Mouse (Mus musculus): ENCODE measurements around the gene Hic1. TPM values are rescaled to one million over a fixed set of nuclear protein-coding genes. Genes with fewer than 3 reads are reported as not detected.

Hic1 gene
- polyA plus RNA-seq, 1 experiment from 2014 or later: 16.2 TPM

DNA sequence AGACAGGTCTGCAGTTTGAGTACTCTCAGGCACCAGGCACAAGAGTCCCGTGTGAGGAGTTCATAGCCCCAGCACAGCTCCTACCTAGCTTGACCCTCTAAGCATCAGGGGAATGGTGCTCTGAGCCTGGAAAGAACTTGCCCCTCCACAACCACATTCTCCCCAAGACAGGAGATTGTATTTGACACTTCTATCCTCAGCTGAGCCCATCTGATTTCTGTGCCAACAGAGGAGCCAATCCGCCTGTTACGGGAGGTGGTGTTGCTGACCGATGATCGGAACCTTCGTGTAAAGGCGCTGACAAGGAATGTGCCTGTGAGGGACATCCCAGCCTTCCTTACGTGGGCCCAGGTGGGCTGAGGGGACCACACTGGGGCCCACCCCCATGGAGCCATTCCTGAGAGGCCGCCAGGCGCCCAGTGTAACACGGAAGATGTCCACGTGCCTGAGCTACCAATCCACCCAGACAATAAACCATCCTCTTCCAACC, 6.7 kb downstream of the Hic1 start:
- Histone ChIP-seq H3K36me3 (ENCODE audit: insufficient read depth, low read length) (peaks cover 40% of the 10 kb centered on the region), H3K27ac (ENCODE audit: low read length) (peak overlapping the region; percentile 92), H3K4me1 (ENCODE audit: insufficient read depth, low read length) (peaks cover 50% of the 10 kb centered on the region), H3K4me2 (replicated peaks; ENCODE audit: low read depth, low read length) (peak overlapping the region; percentile 90), H3K9me3 (ENCODE audit: low read length) (no peaks in the 10 kb centered on the region), H3K4me3 (ENCODE audit: low read length) (no peak overlapping the region), H3K9ac (replicated peaks; ENCODE audit: low read length) (0 out of 2 replicates have a peak overlapping the region, but pooled peaks have one; percentile 29), H3K27me3 (ENCODE audit: insufficient read depth, low read length) (peaks cover 30% of the 10 kb centered on the region)
- WGBS: 74% methylated on average over 12 of the region's 12 CpGs
- ATAC-seq (ENCODE audit: low FRiP score, low TSS enrichment): no peak

DNA sequence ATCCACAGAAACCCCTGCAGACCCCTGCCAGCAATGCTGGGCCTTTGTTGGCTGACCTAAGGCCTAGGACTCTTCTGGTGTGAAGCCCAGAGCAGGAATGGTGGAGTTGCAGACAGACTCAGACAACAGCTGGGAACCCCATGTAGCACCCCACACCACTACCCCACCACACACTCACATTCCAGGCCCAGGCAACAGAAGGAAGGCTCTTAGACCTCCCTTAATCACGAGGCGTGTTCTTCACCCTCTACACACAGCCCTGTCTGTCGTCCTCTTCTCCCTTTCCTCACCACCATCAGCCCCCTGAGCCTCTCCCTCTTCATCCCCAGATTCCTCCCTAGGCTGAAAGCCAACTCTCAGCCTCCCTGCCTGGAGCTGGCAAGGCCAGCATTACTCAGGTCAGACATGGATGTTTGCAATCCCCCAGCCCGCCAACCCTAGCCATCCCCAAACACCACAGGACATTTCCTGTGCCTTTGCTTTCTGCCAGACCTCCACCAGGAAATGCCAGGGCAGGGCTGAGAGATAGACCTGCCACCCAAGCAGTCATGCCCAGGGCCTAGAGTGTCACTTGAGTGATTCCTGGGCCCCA, 7.8 kb downstream of the Hic1 start:
- no peaks in the 10 kb centered on the region for H3K9me3 ChIP-seq (ENCODE audit: low read length)
- peak overlapping the region; percentile 79 for H3K27ac ChIP-seq (ENCODE audit: low read length)
- H3K4me2 ChIP-seq (replicated peaks; ENCODE audit: low read depth, low read length): no peak overlapping the region
- no peak overlapping the region for H3K4me3 ChIP-seq (ENCODE audit: low read length)
- peaks cover 40% of the 10 kb centered on the region for H3K36me3 ChIP-seq (ENCODE audit: insufficient read depth, low read length)
- no peak for ATAC-seq (ENCODE audit: low FRiP score, low TSS enrichment)
- H3K4me1 ChIP-seq (ENCODE audit: insufficient read depth, low read length): peaks cover 49% of the 10 kb centered on the region
- peaks cover 23% of the 10 kb centered on the region for H3K27me3 ChIP-seq (ENCODE audit: insufficient read depth, low read length)
- peak overlapping the region; percentile 30 for H3K9ac ChIP-seq (replicated peaks; ENCODE audit: low read length)
- 63% methylated on average over 4 of the region's 4 CpGs for WGBS

DNA sequence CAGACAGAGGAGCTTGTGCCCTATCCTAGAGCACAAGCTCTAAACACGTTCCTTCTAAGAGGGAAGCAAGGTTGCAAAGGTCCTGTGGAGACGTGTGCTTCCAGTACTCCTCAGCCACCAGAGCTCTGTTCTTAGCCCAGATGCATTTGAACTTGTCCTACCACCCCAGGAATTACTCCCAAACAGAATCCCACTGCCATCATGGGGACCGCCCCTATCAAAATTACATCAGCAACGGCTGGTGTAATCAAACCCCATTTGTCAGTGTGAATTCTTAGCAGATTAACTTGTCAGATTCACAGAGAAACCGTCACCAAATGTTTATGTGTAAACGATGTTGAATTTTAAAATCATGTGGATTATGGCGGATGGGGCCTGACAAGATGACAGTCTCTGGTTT, 8.4 kb downstream of the Hic1 start:
- H3K27ac ChIP-seq (ENCODE audit: low read length): peak overlapping the region; percentile 79
- H3K4me1 ChIP-seq (ENCODE audit: insufficient read depth, low read length): peaks cover 49% of the 10 kb centered on the region
- ATAC-seq (ENCODE audit: low FRiP score, low TSS enrichment): no peak
- peaks cover 37% of the 10 kb centered on the region for H3K36me3 ChIP-seq (ENCODE audit: insufficient read depth, low read length)
- no peak overlapping the region for H3K4me2 ChIP-seq (replicated peaks; ENCODE audit: low read depth, low read length)
- no peak overlapping the region for H3K9ac ChIP-seq (replicated peaks; ENCODE audit: low read length)
- H3K4me3 ChIP-seq (ENCODE audit: low read length): no peak overlapping the region
- H3K27me3 ChIP-seq (ENCODE audit: insufficient read depth, low read length): peaks cover 17% of the 10 kb centered on the region
- no peaks in the 10 kb centered on the region for H3K9me3 ChIP-seq (ENCODE audit: low read length)
- WGBS: 76% methylated on average over 7 of the region's 7 CpGs

DNA sequence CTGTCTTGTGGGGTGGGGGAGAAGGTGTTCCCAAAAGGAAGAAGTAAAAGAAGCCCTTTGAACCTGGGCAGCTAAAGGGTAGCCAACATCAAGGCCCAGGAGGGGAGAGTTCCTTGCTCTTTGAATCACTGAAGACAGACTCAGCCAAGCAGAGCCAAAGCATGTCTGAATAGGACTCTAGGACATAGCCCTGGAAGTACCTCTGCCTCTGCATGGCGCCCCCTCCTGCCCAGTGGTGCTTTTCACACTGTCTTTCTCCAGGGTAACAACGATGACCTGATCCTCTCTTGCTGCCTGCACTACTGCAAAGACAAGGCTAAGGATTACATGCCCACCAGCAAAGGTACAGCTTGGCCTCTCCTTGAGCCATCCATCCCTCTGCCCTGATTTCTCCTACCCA, 9.8 kb downstream of the Hic1 start:
- 47% methylated on average over 2 of the region's 2 CpGs for WGBS
- H3K9ac ChIP-seq (replicated peaks; ENCODE audit: low read length): no peak overlapping the region

DNA sequence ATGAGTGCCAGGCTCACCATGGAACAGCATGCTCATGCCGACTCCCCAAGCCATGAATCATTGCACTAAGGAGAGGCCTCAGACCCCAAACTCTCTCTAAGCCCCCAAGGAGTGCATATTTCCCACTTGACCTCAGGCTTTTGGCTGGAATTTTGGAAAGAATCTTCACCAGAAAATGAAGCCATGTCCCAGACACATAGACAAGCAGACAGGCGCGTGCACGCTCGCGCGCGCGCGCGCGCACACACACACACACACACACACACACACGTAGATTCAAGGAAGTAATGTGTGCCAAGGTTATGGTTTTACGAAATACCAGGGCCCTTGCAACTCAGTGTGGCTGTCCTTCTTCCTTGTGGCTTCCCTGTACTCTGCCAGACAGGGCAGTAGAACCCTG, 10.9 kb downstream of the Hic1 start:
- Histone ChIP-seq H3K9ac (replicated peaks; ENCODE audit: low read length) (0 out of 2 replicates have a peak overlapping the region, but pooled peaks have one; percentile 33), H3K36me3 (ENCODE audit: insufficient read depth, low read length) (peaks cover 31% of the 10 kb centered on the region), H3K27ac (ENCODE audit: low read length) (peak overlapping the region; percentile 79), H3K4me2 (replicated peaks; ENCODE audit: low read depth, low read length) (no peak overlapping the region), H3K27me3 (ENCODE audit: insufficient read depth, low read length) (no peaks in the 10 kb centered on the region), H3K4me3 (ENCODE audit: low read length) (no peak overlapping the region), H3K9me3 (ENCODE audit: low read length) (no peaks in the 10 kb centered on the region), H3K4me1 (ENCODE audit: insufficient read depth, low read length) (peaks cover 50% of the 10 kb centered on the region)
- ATAC-seq (ENCODE audit: low FRiP score, low TSS enrichment): no peak
- 75% methylated on average over 14 of the region's 14 CpGs for WGBS

More for the DNA sequence above, 9.8 kb downstream of the Hic1 start:
- Histone ChIP-seq H3K27me3 (ENCODE audit: insufficient read depth, low read length) (peaks cover 6% of the 10 kb centered on the region; the same call in 1 of the 2 replicates), H3K4me2 (replicated peaks; ENCODE audit: low read depth, low read length) (no peak overlapping the region), H3K36me3 (ENCODE audit: insufficient read depth, low read length) (peaks cover 35% of the 10 kb centered on the region), H3K4me3 (ENCODE audit: low read length) (no peak overlapping the region), H3K27ac (ENCODE audit: low read length) (peak overlapping the region; percentile 79; the same call in 1 of the 2 replicates), H3K4me1 (ENCODE audit: insufficient read depth, low read length) (peaks cover 49% of the 10 kb centered on the region), H3K9me3 (ENCODE audit: low read length) (no peaks in the 10 kb centered on the region)
- ATAC-seq (ENCODE audit: low FRiP score, low TSS enrichment): no peak

DNA sequence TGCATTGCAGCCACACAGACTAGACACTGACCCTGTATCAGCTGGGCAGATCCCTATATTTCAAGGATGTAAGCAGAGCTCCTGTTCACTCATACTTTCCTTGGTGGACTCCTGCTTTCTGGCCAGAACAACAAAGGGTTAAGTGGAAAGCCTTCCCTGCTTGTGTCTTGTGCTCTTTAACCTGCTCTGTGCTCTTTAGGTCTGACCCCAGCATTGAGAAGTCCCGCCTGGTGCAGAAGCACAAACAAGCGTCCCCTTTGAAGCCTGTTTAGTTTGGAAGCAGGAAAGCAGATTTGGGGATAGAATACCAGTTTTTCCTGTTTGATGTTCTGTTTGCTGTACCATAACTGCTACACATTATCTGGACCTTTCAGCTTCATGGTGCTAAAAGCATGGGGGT, 11.4 kb downstream of the Hic1 start:
- Histone ChIP-seq H3K4me2 (replicated peaks; ENCODE audit: low read depth, low read length) (no peak overlapping the region), H3K27ac (ENCODE audit: low read length) (peak overlapping the region; percentile 79), H3K9me3 (ENCODE audit: low read length) (no peaks in the 10 kb centered on the region), H3K27me3 (ENCODE audit: insufficient read depth, low read length) (no peaks in the 10 kb centered on the region), H3K4me3 (ENCODE audit: low read length) (no peak overlapping the region), H3K4me1 (ENCODE audit: insufficient read depth, low read length) (peaks cover 51% of the 10 kb centered on the region), H3K9ac (replicated peaks; ENCODE audit: low read length) (no peak overlapping the region), H3K36me3 (ENCODE audit: insufficient read depth, low read length) (peaks cover 26% of the 10 kb centered on the region)
- ATAC-seq (ENCODE audit: low FRiP score, low TSS enrichment): 0 out of 2 replicates have a peak, but pooled peaks have one; percentile 22
- WGBS: 21% methylated on average over 2 of the region's 2 CpGs

DNA sequence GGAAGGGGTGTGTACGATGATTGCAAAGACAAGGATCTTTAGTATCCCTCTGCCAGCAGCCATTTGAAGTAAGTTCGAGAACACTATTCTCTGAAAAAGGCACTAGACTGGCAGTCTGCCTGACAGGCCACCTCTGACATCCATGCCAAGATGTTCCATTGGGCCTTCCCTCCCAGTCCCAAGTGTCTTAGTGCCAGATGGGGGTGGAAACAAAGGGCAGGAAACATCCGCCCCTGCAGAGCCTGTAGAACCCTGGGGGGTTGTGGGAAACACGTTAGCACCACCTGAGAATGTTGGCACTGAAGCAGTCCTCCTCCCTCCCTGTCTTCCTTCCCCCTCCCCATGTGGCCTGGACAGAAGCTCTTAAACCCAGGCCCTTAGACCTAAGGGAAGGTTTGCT, 12.3 kb downstream of the Hic1 start:
- ATAC-seq (ENCODE audit: low FRiP score, low TSS enrichment): no peak
- no peak overlapping the region for H3K4me3 ChIP-seq (ENCODE audit: low read length)
- H3K4me1 ChIP-seq (ENCODE audit: insufficient read depth, low read length): peaks cover 51% of the 10 kb centered on the region
- peak overlapping the region; percentile 79; the same call in 1 of the 2 replicates for H3K27ac ChIP-seq (ENCODE audit: low read length)
- H3K9me3 ChIP-seq (ENCODE audit: low read length): no peaks in the 10 kb centered on the region
- H3K27me3 ChIP-seq (ENCODE audit: insufficient read depth, low read length): no peaks in the 10 kb centered on the region
- no peak overlapping the region for H3K9ac ChIP-seq (replicated peaks; ENCODE audit: low read length)
- no peak overlapping the region for H3K4me2 ChIP-seq (replicated peaks; ENCODE audit: low read depth, low read length)
- peaks cover 19% of the 10 kb centered on the region for H3K36me3 ChIP-seq (ENCODE audit: insufficient read depth, low read length)
- WGBS: 47% methylated on average over 4 of the region's 4 CpGs

DNA sequence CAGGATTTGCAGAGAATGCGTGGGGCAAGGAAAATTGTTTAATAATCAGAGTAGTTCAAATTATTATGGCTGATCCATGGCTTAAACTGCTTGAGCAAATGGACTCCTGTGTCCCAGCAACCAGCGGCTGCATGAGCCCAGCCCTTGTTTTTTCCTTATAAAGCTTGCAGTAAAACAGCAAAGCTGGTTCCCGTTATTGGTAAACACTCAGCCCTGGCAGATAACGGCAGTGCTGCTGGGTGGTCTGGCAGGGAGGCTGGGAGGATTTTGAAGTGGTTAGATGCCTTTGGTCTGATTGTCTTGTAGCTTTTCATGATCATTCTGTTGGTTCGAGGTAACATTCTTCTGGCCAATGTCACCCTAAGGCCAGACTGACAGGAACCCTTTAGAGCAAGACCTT, 12.9 kb downstream of the Hic1 start:
- Histone ChIP-seq H3K36me3 (ENCODE audit: insufficient read depth, low read length) (peaks cover 16% of the 10 kb centered on the region), H3K9me3 (ENCODE audit: low read length) (no peaks in the 10 kb centered on the region), H3K27ac (ENCODE audit: low read length) (peak overlapping the region; percentile 61), H3K4me3 (ENCODE audit: low read length) (no peak overlapping the region), H3K27me3 (ENCODE audit: insufficient read depth, low read length) (no peaks in the 10 kb centered on the region), H3K4me2 (replicated peaks; ENCODE audit: low read depth, low read length) (no peak overlapping the region), H3K4me1 (ENCODE audit: insufficient read depth, low read length) (peaks cover 45% of the 10 kb centered on the region), H3K9ac (replicated peaks; ENCODE audit: low read length) (no peak overlapping the region)
- no peak for ATAC-seq (ENCODE audit: low FRiP score, low TSS enrichment)
- 66% methylated on average over 5 of the region's 5 CpGs for WGBS

DNA sequence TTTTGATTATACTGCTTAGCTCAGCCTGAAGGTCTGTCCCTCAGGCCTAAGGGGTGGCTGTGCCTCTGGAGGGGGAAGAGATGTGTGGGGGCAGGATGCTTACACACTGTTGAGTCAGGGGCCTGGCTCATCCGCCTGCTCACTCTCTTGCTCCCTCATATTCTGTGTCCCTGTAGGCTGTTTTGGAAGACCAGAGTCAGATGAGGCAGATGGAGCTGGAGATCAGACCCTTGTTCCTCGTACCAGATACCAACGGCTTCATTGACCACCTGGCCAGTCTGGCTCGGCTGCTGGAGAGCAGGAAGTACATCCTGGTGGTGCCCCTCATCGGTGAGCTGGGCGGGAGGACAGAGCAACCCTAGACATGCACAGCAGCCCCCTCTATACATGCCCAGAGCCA, 13.3 kb downstream of the Hic1 start:
- Histone ChIP-seq H3K9ac (replicated peaks; ENCODE audit: low read length) (0 out of 2 replicates have a peak overlapping the region, but pooled peaks have one; percentile 19), H3K4me2 (replicated peaks; ENCODE audit: low read depth, low read length) (no peak overlapping the region), H3K4me1 (ENCODE audit: insufficient read depth, low read length) (peaks cover 44% of the 10 kb centered on the region), H3K36me3 (ENCODE audit: insufficient read depth, low read length) (peaks cover 17% of the 10 kb centered on the region), H3K27ac (ENCODE audit: low read length) (peak overlapping the region; percentile 61), H3K27me3 (ENCODE audit: insufficient read depth, low read length) (no peaks in the 10 kb centered on the region), H3K4me3 (ENCODE audit: low read length) (no peak overlapping the region), H3K9me3 (ENCODE audit: low read length) (no peaks in the 10 kb centered on the region)
- WGBS: 61% methylated on average over 6 of the region's 6 CpGs
- ATAC-seq (ENCODE audit: low FRiP score, low TSS enrichment): no peak

DNA sequence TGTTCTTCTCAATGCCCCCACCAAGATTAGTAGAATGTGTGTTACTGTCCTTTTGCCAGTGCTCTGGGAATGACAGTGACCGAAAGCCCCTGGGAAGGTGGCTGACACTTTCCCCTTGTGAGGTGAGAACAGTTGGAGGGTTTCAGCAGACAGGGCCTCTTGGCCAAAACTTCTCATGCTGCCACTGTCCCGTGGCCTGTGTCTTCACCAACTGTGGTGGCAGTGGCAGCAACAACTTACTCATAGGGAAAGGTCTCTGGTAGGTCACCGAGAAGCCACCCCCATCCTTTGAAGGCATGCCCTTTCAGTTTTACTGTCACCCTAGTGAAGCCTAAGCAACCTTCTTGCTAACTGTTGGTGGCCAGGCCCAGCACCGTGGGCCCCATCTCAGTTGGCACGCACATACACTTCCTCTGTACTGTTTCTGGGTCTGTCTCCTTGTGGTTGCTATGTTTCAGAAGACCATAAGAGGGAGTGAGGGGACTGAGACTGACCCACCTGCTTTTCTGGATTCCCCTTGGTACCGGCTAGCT, 15.2 kb downstream of the Hic1 start:
- Histone ChIP-seq H3K27ac (ENCODE audit: low read length) (peak overlapping the region; percentile 91; the same call in 1 of the 2 replicates), H3K27me3 (ENCODE audit: insufficient read depth, low read length) (no peaks in the 10 kb centered on the region), H3K36me3 (ENCODE audit: insufficient read depth, low read length) (peaks cover 19% of the 10 kb centered on the region), H3K4me1 (ENCODE audit: insufficient read depth, low read length) (peaks cover 44% of the 10 kb centered on the region), H3K4me2 (replicated peaks; ENCODE audit: low read depth, low read length) (no peak overlapping the region), H3K4me3 (ENCODE audit: low read length) (no peak overlapping the region), H3K9ac (replicated peaks; ENCODE audit: low read length) (no peak overlapping the region), H3K9me3 (ENCODE audit: low read length) (no peaks in the 10 kb centered on the region)
- WGBS: 68% methylated on average over 6 of the region's 6 CpGs
- no peak for ATAC-seq (ENCODE audit: low FRiP score, low TSS enrichment)

All from kidney, embryonic 16.5 days (tissue).